Mouse (Mus musculus): ENCODE data around the gene Ryr1. TPM values are rescaled to one million over a fixed set of nuclear protein-coding genes. Genes with fewer than 3 reads are reported as not detected.
A peak's percentile ranks its signal among the peaks of the same experiment; 100 is the strongest.
"Not testable (repeated sequence)": the region's sequence is repeated elsewhere in the genome, so short reads cannot be mapped to it uniquely, and the experiment has no call there.

Gene Ryr1
- total RNA-seq, 2 experiments from 2014 or later: 0.07 to 0.13 TPM

DNA sequence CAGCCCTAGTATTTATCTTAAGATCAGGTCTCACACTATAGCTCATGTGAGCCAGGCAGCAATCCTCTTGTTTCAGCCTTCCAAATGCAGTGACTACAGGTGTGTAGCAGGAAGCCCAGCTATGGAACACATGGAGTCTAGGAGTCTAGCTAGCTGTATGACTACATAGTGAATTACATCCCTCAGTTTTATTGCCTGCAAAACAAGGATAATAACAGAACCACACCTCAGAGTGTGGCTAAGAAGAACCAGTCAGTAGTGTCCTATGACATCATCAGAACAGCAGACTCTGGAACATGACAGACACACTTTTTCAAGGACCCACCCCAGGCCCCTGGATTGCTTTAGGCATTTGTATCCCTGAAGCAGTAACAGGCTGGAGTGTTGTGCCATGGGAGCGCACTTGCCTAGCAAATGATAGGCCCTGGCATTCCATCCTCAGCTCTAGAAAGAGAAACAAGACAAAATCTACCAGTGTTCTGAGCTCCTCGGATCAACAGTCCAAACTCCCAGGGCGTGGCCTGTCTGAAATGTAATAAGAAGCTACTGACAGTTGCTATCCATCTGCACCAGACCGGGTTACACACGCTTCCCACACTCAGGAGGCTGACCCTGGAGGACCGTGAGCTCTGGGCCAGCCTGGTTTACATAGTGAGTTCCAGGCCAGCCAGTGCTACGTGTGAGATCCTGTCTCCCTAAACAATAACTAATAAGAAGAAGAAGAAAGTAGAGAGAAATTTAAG lies 21.8 kb upstream of the Ryr1 start:
- no peak for DNase-seq

DNA sequence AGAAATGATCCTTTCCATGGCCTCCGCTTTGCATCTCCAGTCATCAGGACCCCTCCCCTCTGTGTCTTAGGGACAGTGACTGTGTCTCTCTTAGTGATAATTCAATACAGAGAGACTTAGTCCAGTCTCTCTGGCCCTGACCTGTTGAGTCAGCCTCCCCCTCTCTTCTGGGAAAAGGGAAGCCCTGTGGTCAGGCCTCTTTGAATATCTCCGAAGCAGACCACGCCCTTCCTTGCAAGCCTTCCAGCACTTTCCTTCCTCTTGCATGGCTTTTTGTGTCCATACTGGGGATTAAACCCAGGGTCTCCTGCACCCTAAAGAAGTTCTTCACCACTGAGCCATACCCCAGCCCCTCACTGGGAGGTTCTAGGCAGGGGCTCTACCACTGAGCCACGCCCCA lies 19.0 kb upstream of the Ryr1 start:
- DNase-seq: peak; percentile 13 to 54

DNA sequence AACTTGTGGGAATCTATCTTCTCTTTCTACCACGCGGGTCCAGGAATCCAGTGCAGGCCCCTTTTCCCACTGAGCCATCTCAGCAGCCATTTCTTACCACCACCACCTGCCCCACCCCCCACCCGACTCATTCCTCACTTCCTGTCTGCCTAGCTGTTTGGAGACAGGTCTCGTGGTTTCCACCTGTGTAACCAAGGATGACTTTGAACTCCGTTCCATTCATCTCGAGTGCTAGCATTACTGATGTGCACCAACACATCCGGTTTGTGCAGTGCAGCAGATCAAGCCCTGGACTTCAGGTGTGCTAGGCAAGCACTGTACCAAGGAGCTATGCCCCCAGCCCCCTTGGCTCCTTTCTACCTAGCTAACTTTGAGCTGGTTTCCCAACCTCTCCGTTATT lies 16.4 kb upstream of the Ryr1 start:
- DNase-seq: no peak

DNA sequence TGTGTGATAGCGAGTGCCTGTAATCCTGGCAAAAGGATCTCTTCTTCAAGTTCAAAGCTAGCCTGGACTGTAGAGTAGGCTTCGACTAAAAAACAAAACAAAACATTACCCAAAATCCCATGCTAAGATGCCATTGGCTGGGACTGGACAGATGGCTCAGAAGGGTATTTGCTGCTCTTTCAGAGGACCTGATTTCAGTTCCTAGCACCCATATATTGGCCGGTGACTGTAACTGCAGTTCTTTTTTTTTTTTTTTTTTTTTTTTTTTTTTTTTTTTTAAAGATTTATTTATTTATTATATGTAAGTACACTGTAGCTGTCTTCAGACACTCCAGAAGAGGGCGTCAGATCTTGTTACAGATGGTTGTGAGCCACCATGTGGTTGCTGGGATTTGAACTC lies 14.3 kb upstream of the Ryr1 start:
- DNase-seq: not testable (repeated sequence)

DNA sequence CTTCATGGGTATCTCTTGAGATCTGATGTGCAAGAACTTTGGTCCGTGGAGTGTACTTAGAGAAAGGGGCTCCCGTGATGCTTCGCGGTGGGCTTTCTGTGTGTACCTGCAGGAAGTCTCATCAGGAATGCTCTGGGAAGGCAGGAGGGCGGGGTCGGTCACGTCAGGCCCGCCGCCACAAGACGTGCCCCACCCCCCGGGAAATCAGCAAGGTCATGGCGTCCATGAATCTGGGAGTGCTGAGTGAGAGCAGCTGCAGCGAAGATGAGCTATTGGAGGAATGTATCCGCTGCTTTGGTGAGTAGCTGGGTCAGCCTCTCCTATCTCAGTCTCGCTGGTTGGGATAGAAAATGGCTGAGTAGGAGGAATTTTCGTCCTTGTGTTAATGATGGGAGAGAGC lies 12.4 kb upstream of the Ryr1 start:
- no peak for DNase-seq

DNA sequence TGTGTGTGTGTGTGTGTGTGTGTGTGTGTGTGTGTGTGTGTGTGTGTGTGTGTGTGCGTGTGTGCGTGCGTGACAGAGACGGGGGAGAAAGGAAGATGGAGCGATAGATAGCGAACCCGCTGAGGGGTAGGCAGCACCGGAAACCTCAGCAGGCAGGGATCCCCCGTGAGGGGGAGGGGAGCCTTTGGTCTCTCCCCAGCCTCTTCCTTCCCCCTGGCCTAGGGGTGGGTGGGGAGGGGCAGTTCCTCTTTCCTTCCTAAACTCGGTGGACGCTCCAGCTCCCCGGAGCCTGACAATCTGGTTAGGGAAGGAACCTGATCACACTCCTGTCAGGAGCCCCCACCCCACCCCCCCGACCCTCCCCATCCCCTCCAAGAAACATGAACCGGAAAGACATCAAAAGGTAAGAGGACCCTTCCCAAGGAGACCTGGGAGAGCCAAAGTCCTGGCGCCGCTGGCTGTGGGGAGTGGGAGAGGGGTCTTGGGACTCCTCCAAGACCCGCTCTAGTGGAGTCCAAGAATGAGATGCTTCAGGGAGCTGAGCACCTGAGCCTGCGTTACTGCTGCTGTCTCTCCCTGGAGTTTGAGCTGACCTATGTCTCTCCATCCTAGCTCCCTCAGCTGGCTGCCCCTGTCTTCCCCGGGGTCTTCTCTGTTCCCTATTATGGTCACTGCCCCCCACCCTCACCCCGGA lies 9.9 kb upstream of the Ryr1 start, which contains the start of gene Rasgrp4:
Gene Rasgrp4, plus strand, starts transcription at position 159 of the 694 bp plus-strand sequence.
- DNase-seq: peak; percentile 13 to 54

DNA sequence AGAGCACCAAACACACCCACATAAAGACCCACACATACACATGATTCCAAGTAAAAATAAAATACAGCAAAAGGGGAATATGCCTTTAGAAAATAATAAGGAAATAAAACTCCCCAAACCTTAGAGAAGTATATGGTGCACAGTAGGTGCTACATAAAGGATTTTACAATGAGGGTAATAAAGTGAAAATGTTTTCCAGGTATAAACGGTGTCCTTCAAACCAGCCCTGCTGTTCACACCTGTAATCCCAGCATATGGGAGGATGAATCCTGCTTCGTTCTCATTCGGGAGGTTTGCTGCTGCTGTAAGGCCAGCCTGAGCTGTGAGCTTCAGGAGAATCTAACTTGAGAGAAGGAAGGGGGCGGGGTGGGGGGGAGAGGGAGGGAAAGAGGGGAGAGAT lies 9.3 kb upstream of the Ryr1 start:
- no peak for DNase-seq

DNA sequence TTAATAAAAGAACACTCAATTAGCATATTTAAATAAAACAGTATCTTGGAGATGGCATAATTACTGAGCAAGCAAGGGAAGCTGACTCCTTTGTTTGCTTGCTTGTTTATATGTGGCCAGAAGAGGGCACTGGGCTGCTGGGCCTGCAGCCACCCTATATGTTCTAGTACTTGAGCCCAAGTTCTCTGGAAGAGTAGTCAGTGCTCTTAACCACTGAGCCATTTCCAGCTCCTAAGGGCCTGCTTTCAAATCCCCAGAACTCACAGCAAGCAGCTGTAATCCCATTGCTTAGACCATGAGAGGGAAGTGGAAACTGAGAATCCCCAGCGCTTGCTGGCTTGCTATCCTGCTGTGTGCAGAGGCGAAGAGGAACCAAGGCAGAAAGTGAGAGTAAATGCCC lies 3.7 kb upstream of the Ryr1 start:
- DNase-seq: peak; percentile 12 to 14

DNA sequence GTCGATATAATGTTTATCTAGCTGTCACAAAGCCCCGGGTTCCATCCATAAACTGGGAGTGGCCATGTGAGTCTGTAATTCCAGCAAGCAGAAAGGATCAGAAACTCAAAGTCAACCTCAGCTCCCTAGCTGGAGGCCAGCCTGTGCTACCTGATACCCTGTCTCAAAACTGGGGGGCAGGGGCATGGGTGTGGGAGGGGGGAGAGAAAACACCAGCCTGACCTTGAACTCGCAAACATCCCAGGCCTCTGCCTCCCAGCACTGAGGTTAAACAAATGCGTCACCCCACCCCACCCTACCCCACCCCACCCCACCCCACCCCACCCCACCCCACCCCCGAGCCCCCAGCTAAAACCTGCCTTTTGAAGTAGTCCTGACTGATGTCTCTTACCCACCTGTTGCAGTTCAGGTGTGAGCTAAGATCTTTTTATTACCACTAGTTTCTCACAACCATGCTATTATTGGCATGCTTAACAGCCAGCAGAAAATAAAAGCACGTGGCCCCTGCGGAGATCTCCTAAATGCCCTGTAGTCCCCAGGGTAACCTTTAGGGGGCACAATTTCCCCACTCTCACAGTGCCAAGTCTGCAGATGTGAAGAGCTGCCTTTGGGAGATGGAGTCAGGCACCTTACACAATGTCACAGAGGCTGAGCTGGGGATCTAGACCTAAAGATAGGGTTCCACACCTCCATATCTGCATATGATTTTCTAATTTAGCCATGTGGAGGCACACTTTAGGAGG lies 1.4 kb upstream of the Ryr1 start:
- DNase-seq: peak; percentile 51 to 70

DNA sequence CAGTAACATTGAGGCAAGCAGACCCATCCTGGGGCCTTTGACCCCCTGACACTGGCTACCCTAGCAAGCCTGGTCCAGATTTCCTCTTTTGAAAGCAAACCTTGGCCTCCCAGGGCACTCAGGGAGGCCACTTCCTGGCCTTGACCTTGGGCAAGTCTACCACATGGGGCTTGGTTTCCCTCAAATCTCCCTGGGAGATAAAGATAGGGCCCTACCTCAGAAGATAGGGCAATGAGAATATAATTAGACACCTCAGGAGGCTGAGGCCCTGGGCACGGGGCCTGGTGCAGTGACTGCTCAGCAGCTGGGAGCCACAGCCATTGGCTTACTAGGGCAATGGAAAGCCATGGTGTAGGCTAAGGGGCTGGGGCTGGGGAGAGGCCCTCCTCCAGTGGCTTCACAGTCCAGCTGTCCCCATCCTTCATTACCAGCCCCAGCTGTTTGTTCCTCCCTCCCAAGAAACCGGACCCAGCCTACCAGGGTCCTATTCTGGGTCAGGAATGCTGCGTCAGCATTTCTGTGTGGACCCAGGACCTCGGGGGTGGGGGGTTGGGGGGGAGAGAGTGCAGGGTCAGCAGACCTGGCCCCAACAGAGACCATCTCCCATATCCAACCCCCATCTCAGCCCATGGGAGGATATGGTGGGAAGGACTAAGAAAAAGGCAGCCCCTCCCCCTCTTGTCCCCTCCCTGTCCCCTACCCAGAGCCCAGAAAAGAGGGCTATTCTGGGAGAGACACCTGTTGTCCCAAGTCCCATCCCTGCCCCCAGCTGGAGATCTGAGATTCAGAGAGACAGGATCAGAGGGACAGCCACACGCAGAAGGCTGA lies 1.2 kb downstream of the Ryr1 start:
- no peak for DNase-seq

DNA sequence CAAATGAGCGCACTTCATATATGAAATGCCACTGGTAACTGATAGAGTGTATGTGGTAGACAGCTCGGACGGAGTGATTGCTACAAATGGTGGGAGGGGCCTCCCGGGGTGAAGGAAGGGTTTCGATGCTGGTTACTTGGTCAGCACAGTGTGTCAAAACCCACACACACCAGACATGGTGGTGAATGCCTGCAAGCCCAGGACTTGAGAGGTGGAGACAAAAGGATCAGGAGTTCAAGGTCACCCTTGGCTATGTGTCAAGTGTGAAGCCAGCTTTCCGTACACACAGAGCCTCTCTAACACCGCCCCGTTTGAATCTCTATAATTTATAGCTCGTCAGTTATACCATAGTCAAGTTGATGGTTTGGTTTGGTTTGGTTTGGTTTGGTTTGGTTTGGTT lies 2.2 kb downstream of the Ryr1 start:
- DNase-seq: no peak

DNA sequence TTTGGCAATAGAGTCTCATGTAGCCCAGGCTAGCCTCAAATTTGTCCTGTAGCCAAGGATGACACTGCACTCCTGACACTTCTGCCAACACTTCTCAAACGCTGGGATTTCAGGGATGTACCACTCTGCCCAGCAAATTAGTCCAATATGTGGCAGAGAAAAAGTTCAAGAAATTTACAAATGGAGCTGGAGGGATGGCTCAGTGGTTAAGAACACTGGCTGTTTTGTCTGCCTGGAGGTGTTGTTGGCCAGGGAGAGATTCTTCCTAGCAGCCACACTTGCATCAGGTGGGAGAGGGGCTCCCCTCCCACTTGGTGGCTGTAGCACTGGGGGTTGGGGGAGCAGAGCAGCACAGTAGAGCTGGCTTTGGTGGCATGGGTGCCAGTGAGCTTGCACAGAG lies 5.5 kb downstream of the Ryr1 start:
- DNase-seq: no peak

DNA sequence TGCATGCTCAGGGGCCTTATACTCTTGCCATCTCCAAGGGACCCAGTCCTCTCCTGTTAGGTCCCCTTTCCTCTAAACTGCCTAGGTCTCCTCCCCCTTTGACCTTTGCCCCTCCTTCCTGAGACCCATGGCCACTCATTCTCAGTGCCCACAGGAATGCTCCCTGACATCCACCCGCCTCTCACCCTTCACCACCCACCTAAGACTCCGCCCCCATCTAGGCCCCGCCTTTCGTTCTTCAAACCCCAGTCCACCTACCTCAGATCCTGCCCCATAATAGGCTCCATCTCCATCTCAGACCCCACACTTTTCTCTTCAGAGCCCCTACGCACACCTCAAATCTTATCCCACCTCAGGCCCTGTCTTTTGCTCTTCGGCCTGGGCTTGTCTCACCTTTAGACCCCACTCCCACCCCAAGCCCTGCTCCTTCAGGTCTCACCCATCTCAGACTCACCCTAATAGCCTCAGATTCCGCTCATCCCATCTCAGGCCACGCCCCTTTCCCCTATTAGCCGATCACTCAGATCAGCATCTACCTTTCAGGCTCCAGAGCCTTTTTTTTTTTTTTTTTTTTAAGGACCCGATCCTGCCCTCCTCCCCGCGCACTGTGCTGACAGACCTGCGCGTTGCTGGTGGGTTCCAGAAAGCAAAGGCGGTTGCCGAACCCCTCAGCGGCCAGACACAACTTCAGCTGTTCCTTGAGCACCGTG lies 6.7 kb downstream of the Ryr1 start:
- DNase-seq: no peak

DNA sequence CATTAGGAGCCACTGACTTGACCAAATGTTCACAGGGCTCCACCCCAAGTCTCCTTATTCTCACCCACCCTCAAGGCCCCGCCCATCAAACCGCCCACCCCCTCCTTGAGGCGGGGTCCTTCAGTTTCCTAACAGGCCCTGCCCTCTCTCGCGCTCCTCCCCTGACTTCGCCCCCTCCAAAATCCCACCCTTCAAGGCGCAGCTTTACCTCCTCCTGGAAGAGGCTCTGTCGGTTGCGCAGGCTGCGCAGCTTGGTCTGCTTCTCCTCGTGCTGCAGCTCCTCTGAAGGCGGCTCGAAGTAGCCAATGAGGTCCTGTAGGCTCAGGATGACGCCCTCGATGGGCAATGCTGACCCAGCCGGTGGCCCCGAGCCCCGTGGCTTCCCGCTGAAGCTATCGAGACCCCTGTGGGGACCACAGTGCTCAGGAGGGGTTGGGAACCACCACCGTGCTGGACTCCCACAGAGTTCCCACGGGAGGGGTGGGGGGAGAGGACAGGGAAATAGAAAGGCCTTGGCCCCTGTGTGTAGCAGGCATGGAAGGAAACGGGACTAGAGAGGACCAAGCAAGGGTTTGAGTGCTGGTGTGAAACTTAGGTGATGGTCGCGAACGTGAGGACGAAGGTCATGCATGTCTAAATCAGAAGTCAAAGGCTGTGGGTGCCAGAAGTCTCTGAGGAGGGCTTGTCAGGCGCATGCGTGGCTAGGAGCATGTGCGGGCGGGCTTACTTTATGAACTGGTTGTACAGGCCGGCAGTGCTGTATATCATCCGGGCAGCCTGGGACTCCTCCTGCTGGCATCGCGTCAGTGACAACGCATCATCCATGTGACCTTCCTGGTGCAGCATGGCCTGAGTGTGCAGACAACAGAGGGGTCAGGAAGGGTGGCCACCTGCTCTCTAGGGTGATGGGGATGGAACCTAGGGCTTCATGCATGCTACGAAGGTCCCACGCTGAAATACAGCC lies 15.7 kb downstream of the Ryr1 start:
- peak; percentile 56 for DNase-seq

DNA sequence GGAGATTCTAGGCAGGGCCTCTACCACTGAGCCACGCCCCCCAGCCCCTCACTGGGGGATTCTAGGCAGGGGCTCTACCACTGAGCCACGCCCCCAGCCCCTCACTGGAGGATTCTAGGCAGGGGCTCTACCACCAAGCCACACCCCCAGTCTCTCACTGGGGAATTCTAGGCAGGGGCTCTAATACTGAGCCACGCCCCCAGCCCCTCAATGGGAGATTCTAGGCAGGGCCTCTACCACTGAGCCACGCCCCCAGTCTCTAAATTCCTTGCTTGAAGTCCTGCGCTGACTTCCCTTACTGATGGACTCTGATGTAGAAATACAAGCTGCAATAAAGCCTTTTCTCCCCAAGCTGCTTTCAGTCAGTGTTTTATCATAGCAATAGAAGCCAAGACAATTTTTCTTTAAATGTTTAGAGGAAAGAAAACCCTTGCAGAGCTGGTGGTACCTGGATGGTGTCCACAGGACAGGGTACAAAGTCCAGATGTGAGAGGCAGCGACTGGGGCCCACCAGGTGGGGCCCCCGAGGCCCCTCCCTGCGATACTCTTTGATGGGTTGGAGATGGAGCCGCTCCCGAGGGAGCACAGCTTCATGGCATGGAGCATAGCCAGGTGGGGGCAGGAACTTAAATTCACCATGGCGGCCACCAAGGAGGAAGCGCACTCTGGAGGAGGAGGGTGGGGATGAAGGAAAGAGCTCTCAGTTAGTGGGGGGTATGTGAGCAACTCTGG lies 23.5 kb downstream of the Ryr1 start:
- DNase-seq: no peak

DNA sequence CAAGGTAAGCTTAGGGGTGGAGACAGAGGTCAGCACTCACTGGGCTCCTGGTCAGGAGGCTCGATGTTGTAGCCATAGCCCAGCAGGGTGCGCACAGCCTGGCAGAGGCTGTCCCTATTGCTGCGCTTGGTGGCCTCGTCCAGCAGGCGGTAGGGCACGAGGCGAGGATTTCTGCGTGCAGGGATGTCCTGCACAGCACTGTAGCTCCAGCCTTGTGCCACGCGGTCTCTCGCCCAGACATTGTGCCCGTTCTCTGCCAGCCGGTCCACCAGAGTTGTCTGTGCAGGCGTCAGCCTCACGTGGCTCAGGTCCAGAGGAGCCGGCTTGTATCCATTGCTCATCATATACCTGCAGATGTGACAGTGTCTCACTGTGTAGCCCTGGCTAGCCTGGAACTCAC lies 27.8 kb downstream of the Ryr1 start:
- DNase-seq: no peak

DNA sequence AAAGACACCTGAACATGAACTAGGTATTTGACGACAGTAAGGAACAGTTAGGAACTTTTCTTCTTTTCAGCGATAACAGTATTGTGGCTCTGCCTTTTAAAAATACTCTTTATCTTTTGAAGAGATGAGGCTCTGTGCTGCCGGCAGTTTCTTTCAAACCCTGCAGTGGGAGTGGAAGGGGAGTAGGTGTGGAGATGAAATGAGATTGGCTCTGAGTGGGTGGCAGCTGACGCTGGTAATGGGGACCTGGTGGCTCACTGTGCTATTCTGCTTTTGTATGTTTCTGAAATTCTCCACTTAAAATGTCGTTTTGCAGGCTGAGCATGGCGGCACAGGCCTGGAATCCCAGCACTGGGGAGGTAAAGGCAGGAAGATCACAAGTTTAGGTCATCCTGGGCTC lies 36.2 kb downstream of the Ryr1 start:
- DNase-seq: no peak

DNA sequence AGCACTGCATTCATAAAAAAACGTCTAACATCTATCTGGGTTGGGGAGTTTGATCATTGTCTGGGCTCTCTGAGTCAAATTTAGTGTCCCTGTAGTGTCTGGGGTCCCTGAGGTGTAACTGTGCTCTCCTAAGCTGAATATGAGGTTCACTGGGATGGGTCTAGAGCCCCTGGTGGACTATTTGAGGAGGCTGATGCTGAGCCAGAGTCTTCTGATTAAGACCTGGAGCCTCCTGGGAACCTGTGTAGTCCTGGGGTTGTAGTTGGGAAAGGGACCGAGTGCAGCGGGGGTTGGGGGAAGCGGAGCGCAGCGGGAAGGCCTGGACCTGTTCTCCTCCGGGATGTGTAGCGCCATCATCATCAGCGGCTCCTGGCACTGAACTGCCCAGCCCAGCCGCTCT lies 38.1 kb downstream of the Ryr1 start:
- no peak for DNase-seq

DNA sequence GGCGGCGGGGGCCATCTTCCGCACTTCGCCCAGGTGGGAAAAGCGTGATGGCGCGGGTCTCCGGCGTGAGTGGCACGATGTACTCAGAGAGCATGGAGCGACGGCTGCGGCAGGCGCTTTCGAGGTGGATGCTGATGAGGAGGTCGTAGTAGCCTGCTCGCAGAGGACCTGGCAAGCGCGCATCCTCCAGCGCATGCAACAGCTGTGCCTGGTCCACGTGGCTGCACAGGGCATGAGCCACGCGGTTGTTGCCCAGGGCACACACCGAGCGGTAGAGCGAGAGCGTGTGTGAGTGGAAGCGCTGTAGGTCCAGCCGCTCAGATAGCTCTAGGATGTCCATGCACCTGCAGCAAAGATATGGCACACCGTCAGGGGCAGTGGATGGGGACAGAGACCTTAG lies 39.0 kb downstream of the Ryr1 start:
- DNase-seq: no peak

DNA sequence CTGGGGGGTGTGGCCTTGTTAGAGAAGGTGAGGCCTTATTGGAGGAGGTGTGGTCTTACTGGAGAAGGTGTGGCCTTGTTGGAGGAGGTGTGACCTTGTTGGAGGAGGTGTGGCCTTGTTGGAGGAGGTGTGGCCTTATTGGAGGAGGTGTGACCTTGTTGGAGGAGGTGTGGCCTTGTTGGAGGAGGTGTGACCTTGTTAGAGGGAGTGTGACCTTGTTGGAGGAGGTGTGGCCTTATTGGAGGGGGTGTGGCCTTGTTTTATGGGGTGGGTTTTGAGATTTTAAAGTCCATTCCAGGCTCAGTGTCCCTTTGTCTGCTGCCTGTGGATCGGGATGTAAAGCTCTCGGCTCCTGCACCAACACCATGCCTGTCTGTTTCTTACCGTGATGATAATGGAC lies 40.6 kb downstream of the Ryr1 start:
- no peak for DNase-seq

Measured in heart, adult 18-20 months (tissue).